Mouse (Mus musculus): ENCODE results near the gene St6galnac5. TPM values are rescaled to one million over a fixed set of nuclear protein-coding genes. Genes with fewer than 3 reads are reported as not detected.

Gene St6galnac5
- polyA plus RNA-seq, 1 experiment from 2014 or later: 1.5 TPM

GRCm38 (mm10) chr3:152913150-152913549 is 68.9 kb downstream of the St6galnac5 start:
- Histone ChIP-seq H3K36me3 (ENCODE audit: control insufficient read depth, insufficient read depth, low read length) (no peaks in the 10 kb centered on the region), H3K27me3 (ENCODE audit: control insufficient read depth, insufficient read depth, low read length) (no peaks in the 10 kb centered on the region), H3K27ac (ENCODE audit: low read length) (0 out of 2 replicates have a peak overlapping the region, but pooled peaks have one; percentile 2), H3K4me1 (ENCODE audit: control insufficient read depth, insufficient read depth, low read length) (no peaks in the 10 kb centered on the region), H3K9ac (ENCODE audit: low read length) (no peak overlapping the region), H3K4me3 (replicated peaks; ENCODE audit: low read length) (no peak overlapping the region), H3K4me2 (ENCODE audit: low read depth, low read length) (no peak overlapping the region), H3K9me3 (replicated peaks; ENCODE audit: control insufficient read depth, low read length) (no peaks in the 10 kb centered on the region)
- no peak for ATAC-seq (ENCODE audit: insufficient read depth, low FRiP score)
- WGBS: 80% methylated on average over 10 of the region's 10 CpGs

- Histone ChIP-seq H3K9me3 (replicated peaks; ENCODE audit: control insufficient read depth, low read length) (no peaks in the 10 kb centered on the region), H3K4me1 (ENCODE audit: control insufficient read depth, insufficient read depth, low read length) (no peaks in the 10 kb centered on the region), H3K27ac (ENCODE audit: low read length) (0 out of 2 replicates have a peak overlapping the region, but pooled peaks have one; percentile 8), H3K27me3 (ENCODE audit: control insufficient read depth, insufficient read depth, low read length) (no peaks in the 10 kb centered on the region), H3K4me3 (replicated peaks; ENCODE audit: low read length) (no peak overlapping the region), H3K4me2 (ENCODE audit: low read depth, low read length) (no peak overlapping the region), H3K9ac (ENCODE audit: low read length) (no peak overlapping the region), H3K36me3 (ENCODE audit: control insufficient read depth, insufficient read depth, low read length) (no peaks in the 10 kb centered on the region)
- peak; percentile 53 for ATAC-seq (ENCODE audit: insufficient read depth, low FRiP score)
- WGBS: 78% methylated on average over 23 of the region's 23 CpGs
Observed at GRCm38 (mm10) chr3:152912216-152913101, 69.6 kb downstream of the St6galnac5 start.

- no peaks in the 10 kb centered on the region for H3K27me3 ChIP-seq (ENCODE audit: control insufficient read depth, insufficient read depth, low read length)
- no peaks in the 10 kb centered on the region for H3K4me1 ChIP-seq (ENCODE audit: control insufficient read depth, insufficient read depth, low read length)
Observed at GRCm38 (mm10) chr3:152911578-152911977, 70.5 kb downstream of the St6galnac5 start.

GRCm38 (mm10) chr3:152907683-152908082 is 74.4 kb downstream of the St6galnac5 start:
- 80% methylated on average over 5 of the region's 5 CpGs for WGBS
- H3K27ac ChIP-seq (ENCODE audit: low read length): no peak overlapping the region
- H3K4me2 ChIP-seq (ENCODE audit: low read depth, low read length): no peak overlapping the region
- H3K9me3 ChIP-seq (replicated peaks; ENCODE audit: control insufficient read depth, low read length): no peaks in the 10 kb centered on the region
- H3K36me3 ChIP-seq (ENCODE audit: control insufficient read depth, insufficient read depth, low read length): no peaks in the 10 kb centered on the region
- no peaks in the 10 kb centered on the region for H3K27me3 ChIP-seq (ENCODE audit: control insufficient read depth, insufficient read depth, low read length)
- no peaks in the 10 kb centered on the region for H3K4me1 ChIP-seq (ENCODE audit: control insufficient read depth, insufficient read depth, low read length)
- no peak for ATAC-seq (ENCODE audit: insufficient read depth, low FRiP score)
- H3K9ac ChIP-seq (ENCODE audit: low read length): no peak overlapping the region
- H3K4me3 ChIP-seq (replicated peaks; ENCODE audit: low read length): no peak overlapping the region

More at GRCm38 (mm10) chr3:152911578-152911977, 70.5 kb downstream of the St6galnac5 start:
- 0 out of 2 replicates have a peak overlapping the region, but pooled peaks have one; percentile 8 for H3K27ac ChIP-seq (ENCODE audit: low read length)
- no peaks in the 10 kb centered on the region for H3K9me3 ChIP-seq (replicated peaks; ENCODE audit: control insufficient read depth, low read length)
- no peak overlapping the region for H3K9ac ChIP-seq (ENCODE audit: low read length)
- no peak overlapping the region for H3K4me2 ChIP-seq (ENCODE audit: low read depth, low read length)
- H3K36me3 ChIP-seq (ENCODE audit: control insufficient read depth, insufficient read depth, low read length): no peaks in the 10 kb centered on the region
- H3K4me3 ChIP-seq (replicated peaks; ENCODE audit: low read length): no peak overlapping the region
- ATAC-seq (ENCODE audit: insufficient read depth, low FRiP score): no peak
- WGBS: 72% methylated on average over 4 of the region's 4 CpGs

- WGBS: 68% methylated on average over 5 of the region's 5 CpGs
- Histone ChIP-seq H3K9ac (ENCODE audit: low read length) (no peak overlapping the region), H3K4me1 (ENCODE audit: control insufficient read depth, insufficient read depth, low read length) (no peaks in the 10 kb centered on the region), H3K4me2 (ENCODE audit: low read depth, low read length) (no peak overlapping the region), H3K36me3 (ENCODE audit: control insufficient read depth, insufficient read depth, low read length) (no peaks in the 10 kb centered on the region), H3K27ac (ENCODE audit: low read length) (no peak overlapping the region), H3K4me3 (replicated peaks; ENCODE audit: low read length) (no peak overlapping the region), H3K27me3 (ENCODE audit: control insufficient read depth, insufficient read depth, low read length) (no peaks in the 10 kb centered on the region), H3K9me3 (replicated peaks; ENCODE audit: control insufficient read depth, low read length) (no peaks in the 10 kb centered on the region)
- ATAC-seq (ENCODE audit: insufficient read depth, low FRiP score): no peak
Observed at GRCm38 (mm10) chr3:152907087-152907486, 75.0 kb downstream of the St6galnac5 start.

- no peaks in the 10 kb centered on the region for H3K9me3 ChIP-seq (replicated peaks; ENCODE audit: control insufficient read depth, low read length)
- H3K4me3 ChIP-seq (replicated peaks; ENCODE audit: low read length): no peak overlapping the region
- H3K4me2 ChIP-seq (ENCODE audit: low read depth, low read length): no peak overlapping the region
- H3K27me3 ChIP-seq (ENCODE audit: control insufficient read depth, insufficient read depth, low read length): no peaks in the 10 kb centered on the region
- no peaks in the 10 kb centered on the region for H3K4me1 ChIP-seq (ENCODE audit: control insufficient read depth, insufficient read depth, low read length)
- H3K36me3 ChIP-seq (ENCODE audit: control insufficient read depth, insufficient read depth, low read length): no peaks in the 10 kb centered on the region
- H3K9ac ChIP-seq (ENCODE audit: low read length): no peak overlapping the region
- 74% methylated on average over 10 of the region's 10 CpGs for WGBS
- H3K27ac ChIP-seq (ENCODE audit: low read length): no peak overlapping the region
- ATAC-seq (ENCODE audit: insufficient read depth, low FRiP score): no peak
Observed at GRCm38 (mm10) chr3:152905800-152906199, 76.2 kb downstream of the St6galnac5 start.

GRCm38 (mm10) chr3:152905026-152905425 is 77.0 kb downstream of the St6galnac5 start:
- H3K4me1 ChIP-seq (ENCODE audit: control insufficient read depth, insufficient read depth, low read length): no peaks in the 10 kb centered on the region
- H3K4me3 ChIP-seq (replicated peaks; ENCODE audit: low read length): no peak overlapping the region
- no peak overlapping the region for H3K4me2 ChIP-seq (ENCODE audit: low read depth, low read length)
- ATAC-seq (ENCODE audit: insufficient read depth, low FRiP score): no peak
- H3K27ac ChIP-seq (ENCODE audit: low read length): no peak overlapping the region
- WGBS: 94% methylated on average over 10 of the region's 10 CpGs
- no peaks in the 10 kb centered on the region for H3K27me3 ChIP-seq (ENCODE audit: control insufficient read depth, insufficient read depth, low read length)
- no peaks in the 10 kb centered on the region for H3K36me3 ChIP-seq (ENCODE audit: control insufficient read depth, insufficient read depth, low read length)
- H3K9ac ChIP-seq (ENCODE audit: low read length): no peak overlapping the region
- no peaks in the 10 kb centered on the region for H3K9me3 ChIP-seq (replicated peaks; ENCODE audit: control insufficient read depth, low read length)

GRCm38 (mm10) chr3:152898906-152899305 is 83.1 kb downstream of the St6galnac5 start:
- Histone ChIP-seq H3K4me1 (ENCODE audit: control insufficient read depth, insufficient read depth, low read length) (no peaks in the 10 kb centered on the region), H3K4me3 (replicated peaks; ENCODE audit: low read length) (no peak overlapping the region), H3K9me3 (replicated peaks; ENCODE audit: control insufficient read depth, low read length) (no peaks in the 10 kb centered on the region), H3K27ac (ENCODE audit: low read length) (no peak overlapping the region), H3K27me3 (ENCODE audit: control insufficient read depth, insufficient read depth, low read length) (no peaks in the 10 kb centered on the region), H3K36me3 (ENCODE audit: control insufficient read depth, insufficient read depth, low read length) (no peaks in the 10 kb centered on the region), H3K4me2 (ENCODE audit: low read depth, low read length) (no peak overlapping the region), H3K9ac (ENCODE audit: low read length) (no peak overlapping the region)
- WGBS: 93% methylated on average over 9 of the region's 9 CpGs
- no peak for ATAC-seq (ENCODE audit: insufficient read depth, low FRiP score)

GRCm38 (mm10) chr3:152897196-152897595 is 84.8 kb downstream of the St6galnac5 start:
- Histone ChIP-seq H3K27ac (ENCODE audit: low read length) (no peak overlapping the region), H3K4me2 (ENCODE audit: low read depth, low read length) (no peak overlapping the region), H3K4me3 (replicated peaks; ENCODE audit: low read length) (no peak overlapping the region), H3K36me3 (ENCODE audit: control insufficient read depth, insufficient read depth, low read length) (no peaks in the 10 kb centered on the region), H3K4me1 (ENCODE audit: control insufficient read depth, insufficient read depth, low read length) (no peaks in the 10 kb centered on the region), H3K27me3 (ENCODE audit: control insufficient read depth, insufficient read depth, low read length) (no peaks in the 10 kb centered on the region), H3K9me3 (replicated peaks; ENCODE audit: control insufficient read depth, low read length) (no peaks in the 10 kb centered on the region), H3K9ac (ENCODE audit: low read length) (no peak overlapping the region)
- no peak for ATAC-seq (ENCODE audit: insufficient read depth, low FRiP score)
- 80% methylated on average over 5 of the region's 5 CpGs for WGBS
